Mouse (Mus musculus): ENCODE measurements around the gene Ryr2.

- TF ChIP-seq CTCF (IDR thresholded peaks at IDR 0.05; ENCODE audit: low read depth) (no peak), EP300 (IDR thresholded peaks at IDR 0.05; ENCODE audit: low read depth) (no peak)
These were observed 127.7 kb downstream of the Ryr2 start for GRCm38 (mm10) chr13:11978997-11979396.
